Mouse (Mus musculus): Measurements from ENCODE around the gene Adam8. TPM values are rescaled to one million over a fixed set of nuclear protein-coding genes. Genes with fewer than 3 reads are reported as not detected.

The Adam8 gene
- polyA plus RNA-seq, 1 experiment from 2014 or later, result 1.4 TPM

DNA sequence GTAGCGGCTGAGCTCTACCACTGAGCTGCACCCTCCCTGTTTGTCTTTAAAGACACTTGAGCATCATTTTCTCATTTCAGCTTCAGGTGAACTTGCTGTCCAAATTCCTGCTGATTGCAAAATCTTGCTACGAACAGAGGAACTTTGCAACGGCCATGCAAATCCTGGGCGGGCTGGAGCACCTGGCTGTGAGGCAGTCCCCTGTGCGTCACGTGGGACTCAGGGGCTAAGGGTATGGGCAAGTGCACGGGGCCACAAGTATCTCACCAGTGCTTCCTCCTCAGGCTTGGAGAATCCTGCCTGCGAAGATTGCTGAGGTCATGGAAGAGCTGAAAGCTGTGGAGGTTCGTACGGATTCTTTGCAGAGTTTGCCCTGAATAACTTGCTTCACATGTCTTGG lies 55.7 kb downstream of the Adam8 start:
- Histone ChIP-seq H3K9ac (ENCODE audit: low read depth, low read length) (no peak overlapping the region), H3K4me3 (ENCODE audit: low read depth, low read length) (no peak overlapping the region), H3K4me1 (replicated peaks; ENCODE audit: control insufficient read depth, insufficient read depth, low read length) (no peaks in the 10 kb centered on the region), H3K4me2 (no peak overlapping the region), H3K36me3 (ENCODE audit: control insufficient read depth, insufficient read depth, low read length) (no peaks in the 10 kb centered on the region), H3K27ac (ENCODE audit: low read depth, low read length) (no peak overlapping the region), H3K27me3 (replicated peaks; ENCODE audit: control insufficient read depth, insufficient read depth, low read length) (peaks cover 14% of the 10 kb centered on the region), H3K9me3 (ENCODE audit: control insufficient read depth, low read length) (no peaks in the 10 kb centered on the region)
- ATAC-seq (replicated peaks; ENCODE audit: low FRiP score) (no peak), DNase-seq (ENCODE audit: low spot score) (no peak)
- WGBS, result 77% methylated on average over 10 of the region's 10 CpGs

DNA sequence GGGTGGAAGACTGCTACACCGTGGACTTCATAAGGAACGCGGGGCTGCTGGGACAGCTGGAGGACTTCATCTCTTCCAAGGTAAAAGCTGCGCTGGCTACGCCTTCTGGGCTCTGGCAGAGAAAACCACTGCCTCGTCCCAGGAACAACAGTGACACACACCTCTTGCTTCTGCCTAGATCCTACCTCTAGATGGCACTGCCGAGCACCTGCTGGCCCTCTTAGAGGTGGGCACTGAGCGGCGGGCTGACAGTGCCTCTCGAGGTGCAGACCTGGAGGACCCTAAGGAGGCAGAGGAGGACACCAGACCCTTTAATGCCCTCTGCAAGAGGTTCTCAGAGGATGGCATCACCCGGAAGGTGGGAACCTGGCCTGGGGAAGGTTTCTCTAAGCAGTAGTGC lies 61.6 kb downstream of the Adam8 start:
- Histone ChIP-seq H3K9ac (ENCODE audit: low read depth, low read length) (no peak overlapping the region), H3K4me2 (no peak overlapping the region), H3K36me3 (ENCODE audit: control insufficient read depth, insufficient read depth, low read length) (no peaks in the 10 kb centered on the region), H3K27ac (ENCODE audit: low read depth, low read length) (no peak overlapping the region), H3K27me3 (replicated peaks; ENCODE audit: control insufficient read depth, insufficient read depth, low read length) (no peaks in the 10 kb centered on the region), H3K9me3 (ENCODE audit: control insufficient read depth, low read length) (no peaks in the 10 kb centered on the region), H3K4me1 (replicated peaks; ENCODE audit: control insufficient read depth, insufficient read depth, low read length) (no peaks in the 10 kb centered on the region), H3K4me3 (ENCODE audit: low read depth, low read length) (no peak overlapping the region)
- DNase-seq (ENCODE audit: low spot score) (no peak), ATAC-seq (replicated peaks; ENCODE audit: low FRiP score) (peak; percentile 63; the same call in 1 of the 2 replicates)
- WGBS, result 19% methylated on average over 11 of the region's 11 CpGs

MicroRNAs encoded within 50 kb of the gene (microRNA counts, 519-probe panel; counts per million panel counts)
- microRNA mmu-miR-202-3p (not detected), microRNA mmu-miR-202-5p (not detected)

Small RNAs within 50 kb of the gene (microRNA-seq; reads per million reads assigned to microRNA genes)
- gene Mir202 (ENCODE audit: borderline number of aligned reads), result not detected
- gene Mir7062 (ENCODE audit: borderline number of aligned reads), result 2.1 reads per million
- not detected for gene mmu-mir-7686 (ENCODE audit: borderline number of aligned reads)

Other genes with a start within 250 kb of the Adam8 start
- gene Adgra1, start 158.4 kb downstream of the Adam8 start, polyA plus RNA-seq (2014; fragmentation: Nextera tagmentation; extraction: Ambion mirVana), result 0.08 TPM in 1 of 2 replicates, not detected in the other
- not detected in 2 replicates for gene Kndc1, start 97.9 kb downstream of the Adam8 start, polyA plus RNA-seq (2014; fragmentation: Nextera tagmentation; extraction: Ambion mirVana)
- gene Utf1, start 48.8 kb downstream of the Adam8 start, polyA plus RNA-seq (2014; fragmentation: Nextera tagmentation; extraction: Ambion mirVana), result not detected in 2 replicates
- gene 6430531B16Rik, start 13.8 kb downstream of the Adam8 start, polyA plus RNA-seq (2014; fragmentation: Nextera tagmentation; extraction: Ambion mirVana), result not detected in 2 replicates
- 41.4 and 44.6 TPM in 2 replicates for gene Zfp511, start 43.8 kb upstream of the Adam8 start, polyA plus RNA-seq (2014; fragmentation: Nextera tagmentation; extraction: Ambion mirVana)
- gene Tubgcp2, start 44.1 kb upstream of the Adam8 start, polyA plus RNA-seq (2014; fragmentation: Nextera tagmentation; extraction: Ambion mirVana), result 45.1 and 52.6 TPM in 2 replicates
- gene Msx3, start 56.5 kb upstream of the Adam8 start, polyA plus RNA-seq (2014; fragmentation: Nextera tagmentation; extraction: Ambion mirVana), result 0.11 TPM in 1 of 2 replicates, not detected in the other
- 0.19 and 0.52 TPM in 2 replicates for gene Caly, start 90.0 kb upstream of the Adam8 start, polyA plus RNA-seq (2014; fragmentation: Nextera tagmentation; extraction: Ambion mirVana)
- not detected in 2 replicates for gene Prap1, start 100.8 kb upstream of the Adam8 start, polyA plus RNA-seq (2014; fragmentation: Nextera tagmentation; extraction: Ambion mirVana)
- gene Fuom, start 109.9 kb upstream of the Adam8 start, polyA plus RNA-seq (2014; fragmentation: Nextera tagmentation; extraction: Ambion mirVana), result 12.7 and 13.5 TPM in 2 replicates
- gene Paox, start 123.2 kb upstream of the Adam8 start, polyA plus RNA-seq (2014; fragmentation: Nextera tagmentation; extraction: Ambion mirVana), result 18.2 and 20.7 TPM in 2 replicates
- 119 and 129 TPM in 2 replicates for gene Echs1, start 123.9 kb upstream of the Adam8 start, polyA plus RNA-seq (2014; fragmentation: Nextera tagmentation; extraction: Ambion mirVana)
- gene Mtg1, start 145.0 kb upstream of the Adam8 start, polyA plus RNA-seq (2014; fragmentation: Nextera tagmentation; extraction: Ambion mirVana), result 41.6 and 46.8 TPM in 2 replicates
- gene Sprn, start 162.3 kb upstream of the Adam8 start, polyA plus RNA-seq (2014; fragmentation: Nextera tagmentation; extraction: Ambion mirVana), result not detected in 2 replicates
- not detected in 2 replicates for gene Olfr522, start 172.2 kb upstream of the Adam8 start, polyA plus RNA-seq (2014; fragmentation: Nextera tagmentation; extraction: Ambion mirVana)
- gene Olfr523, start 180.7 kb upstream of the Adam8 start, polyA plus RNA-seq (2014; fragmentation: Nextera tagmentation; extraction: Ambion mirVana), result not detected in 2 replicates
- gene Olfr524, start 213.4 kb upstream of the Adam8 start, polyA plus RNA-seq (2014; fragmentation: Nextera tagmentation; extraction: Ambion mirVana), result not detected in 2 replicates
- gene Cd163l1, start 225.7 kb upstream of the Adam8 start, polyA plus RNA-seq (2014; fragmentation: Nextera tagmentation; extraction: Ambion mirVana), result 0.09 TPM in 1 of 2 replicates, not detected in the other

Measured in liver, embryonic 11.5 days (tissue).